Mouse (Mus musculus): ENCODE data around the gene Pla2g4b. TPM values are rescaled to one million over a fixed set of nuclear protein-coding genes. Genes with fewer than 3 reads are reported as not detected.

The Pla2g4b gene
- polyA plus RNA-seq, 1 experiment from 2014 or later = 4.6 TPM

DNA sequence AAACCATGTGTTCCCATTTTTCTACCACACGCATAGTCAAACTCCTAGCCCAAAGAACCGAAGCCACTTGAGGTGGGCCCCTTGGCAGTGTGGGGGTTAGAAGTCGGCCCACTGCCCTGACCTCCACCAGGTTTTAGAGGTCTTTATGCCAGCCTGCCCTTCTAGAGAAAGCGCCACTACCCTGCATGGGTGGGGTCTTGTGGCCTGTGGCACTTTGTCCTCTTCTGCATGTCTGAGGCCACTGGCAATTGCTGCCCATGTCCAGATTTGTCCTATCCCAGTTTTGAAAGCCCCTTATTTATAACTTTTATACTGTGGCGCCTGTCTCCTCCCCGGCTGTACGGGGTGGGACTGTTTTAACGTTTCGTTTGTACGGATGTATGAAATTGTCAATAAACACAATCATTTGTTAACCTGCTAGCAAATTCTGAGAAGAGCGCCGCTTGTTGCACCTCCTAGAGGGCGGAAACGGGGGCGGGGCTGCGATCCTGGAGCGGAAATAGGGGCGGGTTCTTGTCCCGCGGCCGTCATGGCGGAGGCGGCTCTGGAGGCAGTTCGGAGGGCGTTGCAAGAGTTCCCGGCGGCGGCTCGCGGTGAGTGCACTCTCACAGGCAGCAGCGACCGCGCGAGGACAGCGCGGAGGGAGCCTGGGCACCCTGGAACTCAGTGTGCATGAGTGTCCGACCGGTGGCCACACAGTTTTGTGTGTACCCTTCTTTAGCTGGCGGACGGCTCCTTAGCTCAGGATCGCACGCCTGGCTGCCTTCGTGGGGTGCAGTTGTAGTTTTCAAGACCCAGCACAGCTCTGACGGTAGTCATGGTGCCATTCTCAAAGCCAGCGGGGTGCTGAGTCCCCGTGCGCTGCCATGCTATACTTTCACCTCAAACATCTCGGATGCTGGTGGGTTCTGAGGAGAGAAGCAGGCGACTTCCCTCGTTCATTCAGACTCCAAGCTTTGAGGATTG lies 6.0 kb upstream of the Pla2g4b start, which contains the start of the genes Jmjd7 and Gm28042:
Gene Jmjd7, plus strand, starts transcription at position 500 of the 966 bp plus-strand sequence.
Gene Gm28042, plus strand, starts transcription at position 510 of the 966 bp plus-strand sequence.
- 5% methylated on average over 50 of the region's 50 CpGs for WGBS
- Histone ChIP-seq H3K36me3 (replicated peaks) (peaks cover 27% of the 10 kb centered on the region), H3K4me3 (peak within 1 kb of the TSS; percentile 64)

DNA sequence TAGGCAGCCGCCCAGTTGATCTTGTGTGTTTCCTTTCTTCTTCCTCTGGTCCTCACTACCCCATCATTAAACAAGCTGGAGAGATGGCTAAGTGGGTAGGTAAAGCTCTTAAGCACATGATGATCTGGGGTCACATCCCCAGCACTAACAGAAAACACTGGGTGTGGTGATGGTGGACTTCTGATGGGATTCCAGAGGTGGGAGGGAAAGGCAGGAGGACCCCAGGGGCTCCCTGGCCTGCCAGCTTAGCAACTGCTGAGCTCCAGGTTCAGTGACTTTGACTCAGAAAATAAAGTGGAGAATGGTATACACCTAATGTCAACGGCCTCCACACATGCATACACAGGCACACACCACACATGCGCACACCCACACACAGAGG lies 5.3 kb upstream of the Pla2g4b start:
- peak; percentile 37 for ATAC-seq (replicated peaks)
- 55% methylated on average over 3 of the region's 3 CpGs for WGBS
- Histone ChIP-seq H3K4me1 (peaks cover 21% of the 10 kb centered on the region), H3K9ac (peak overlapping the region; percentile 71), H3K36me3 (replicated peaks) (peaks cover 21% of the 10 kb centered on the region), H3K4me3 (peak overlapping the region; percentile 64), H3K4me2 (peak overlapping the region; percentile 74), H3K27ac (peak overlapping the region; percentile 88), H3K27me3 (replicated peaks) (no peaks in the 10 kb centered on the region), H3K9me3 (no peaks in the 10 kb centered on the region)

More for the DNA sequence above, 6.0 kb upstream of the Pla2g4b start, which contains the start of the genes Jmjd7 and Gm28042:
- peak; percentile 91 for ATAC-seq (replicated peaks)
- H3K27me3 ChIP-seq (replicated peaks) = no peaks in the 10 kb centered on the region
- peaks cover 21% of the 10 kb centered on the region for H3K4me1 ChIP-seq
- H3K4me2 ChIP-seq = peak within 1 kb of the TSS; percentile 74
- H3K27ac ChIP-seq = peak within 1 kb of the TSS; percentile 88
- H3K9me3 ChIP-seq = no peaks in the 10 kb centered on the region
- peak within 1 kb of the TSS; percentile 71 for H3K9ac ChIP-seq

DNA sequence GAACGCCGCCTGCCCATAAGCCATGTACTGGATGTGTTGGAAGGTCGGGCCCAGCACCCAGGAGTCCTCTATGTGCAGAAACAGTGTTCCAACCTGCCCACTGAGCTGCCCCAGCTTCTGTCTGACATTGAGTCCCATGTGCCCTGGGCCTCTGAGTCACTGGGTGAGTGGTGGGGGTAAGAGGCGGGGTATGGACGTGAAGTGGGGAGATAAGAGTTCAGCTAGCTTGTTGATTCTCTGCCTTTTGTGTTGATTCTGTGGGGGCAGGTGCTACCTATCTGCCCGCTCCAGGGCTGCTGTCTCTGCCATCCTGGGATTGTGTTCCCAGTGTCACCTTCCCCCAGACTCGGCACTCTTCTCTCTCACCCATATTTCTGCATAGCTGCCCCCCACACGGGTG lies 2.8 kb upstream of the Pla2g4b start:
- Histone ChIP-seq H3K9ac (no peak overlapping the region), H3K9me3 (no peaks in the 10 kb centered on the region), H3K27ac (no peak overlapping the region), H3K4me1 (peaks cover 21% of the 10 kb centered on the region), H3K4me3 (no peak overlapping the region), H3K36me3 (replicated peaks) (0 out of 2 replicates have a peak, but pooled peaks cover 5% of the 10 kb centered on the region), H3K4me2 (no peak overlapping the region), H3K27me3 (replicated peaks) (no peaks in the 10 kb centered on the region)
- 92% methylated on average over 8 of the region's 8 CpGs for WGBS
- no peak for ATAC-seq (replicated peaks)

DNA sequence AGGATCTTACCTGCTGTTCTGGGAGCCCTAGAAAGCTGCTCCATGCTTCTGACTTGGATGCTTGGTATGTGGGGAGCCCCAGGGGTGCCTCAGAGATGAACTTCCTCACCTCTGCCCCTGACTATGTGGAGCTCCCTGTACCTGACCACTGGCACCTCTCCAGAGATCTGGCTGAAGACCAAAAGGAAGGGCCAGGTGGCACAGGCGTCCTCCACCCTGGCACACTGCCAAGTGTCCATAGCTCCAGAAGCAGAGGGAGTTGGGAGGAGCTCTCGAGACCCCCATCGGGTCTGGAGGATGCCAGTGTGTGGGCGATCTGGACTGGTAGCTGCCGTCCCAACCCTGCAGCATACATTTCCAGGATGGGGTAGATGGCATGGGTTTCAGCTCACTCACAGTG lies 509 bp downstream of the Pla2g4b start:
- no peak for ATAC-seq (replicated peaks)
- H3K9ac ChIP-seq = no peak overlapping the region
- H3K27ac ChIP-seq = no peak overlapping the region
- H3K4me2 ChIP-seq = no peak overlapping the region
- no peak overlapping the region for H3K4me3 ChIP-seq
- H3K9me3 ChIP-seq = no peaks in the 10 kb centered on the region
- no peaks in the 10 kb centered on the region for H3K27me3 ChIP-seq (replicated peaks)
- peaks cover 4% of the 10 kb centered on the region for H3K4me1 ChIP-seq
- H3K36me3 ChIP-seq (replicated peaks) = peaks cover 4% of the 10 kb centered on the region; the same call in 1 of the 2 replicates
- WGBS = 75% methylated on average over 5 of the region's 5 CpGs

DNA sequence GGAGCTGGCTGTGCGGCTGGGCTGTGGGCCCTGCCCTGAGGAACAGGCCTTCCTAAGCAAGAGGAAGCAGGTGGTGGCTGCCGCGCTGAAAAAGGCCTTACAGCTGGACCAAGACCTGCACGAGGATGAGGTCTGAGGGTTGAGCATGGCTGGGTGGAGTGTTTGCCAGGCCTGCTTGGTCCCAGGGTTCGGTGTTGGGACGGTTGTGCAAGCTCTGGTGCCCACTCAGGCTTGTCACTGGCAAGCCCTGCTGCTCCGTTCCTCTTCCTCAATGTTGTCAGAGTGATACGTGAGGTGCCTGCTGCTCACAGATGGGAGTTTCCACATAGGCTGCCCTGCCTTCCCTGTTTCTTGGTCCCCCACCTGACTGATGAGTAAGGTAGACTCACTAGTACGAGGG lies 4.5 kb downstream of the Pla2g4b start:
- H3K27ac ChIP-seq = no peak overlapping the region
- H3K9ac ChIP-seq = no peak overlapping the region
- peaks cover 27% of the 10 kb centered on the region; the same call in 1 of the 2 replicates for H3K36me3 ChIP-seq (replicated peaks)
- no peaks in the 10 kb centered on the region for H3K4me1 ChIP-seq
- 92% methylated on average over 9 of the region's 9 CpGs for WGBS
- H3K4me3 ChIP-seq = no peak overlapping the region
- ATAC-seq (replicated peaks) = no peak
- no peak overlapping the region for H3K4me2 ChIP-seq
- no peaks in the 10 kb centered on the region for H3K27me3 ChIP-seq (replicated peaks)
- no peaks in the 10 kb centered on the region for H3K9me3 ChIP-seq

DNA sequence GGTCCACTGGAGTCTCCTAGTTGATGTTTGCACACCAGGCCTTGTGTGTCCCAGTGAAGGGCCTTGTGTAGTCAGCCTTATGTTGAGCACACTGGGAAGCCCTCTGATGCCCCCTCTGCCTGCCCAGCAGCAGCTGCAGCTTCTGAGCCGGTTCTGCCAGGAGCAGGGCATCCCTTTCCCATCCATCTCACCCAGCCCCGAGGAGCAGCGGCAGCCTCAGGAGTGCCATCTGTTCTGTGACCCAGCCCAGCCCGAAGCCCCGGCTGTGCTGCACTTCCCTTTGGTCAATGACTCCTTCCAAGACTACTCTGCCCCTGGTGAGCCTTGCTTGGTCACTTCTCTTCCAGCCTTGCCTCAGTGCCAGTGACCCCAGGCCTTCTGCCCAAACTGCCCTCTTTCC lies 7.8 kb downstream of the Pla2g4b start:
- Histone ChIP-seq H3K4me2 (no peak overlapping the region), H3K9me3 (no peaks in the 10 kb centered on the region), H3K4me1 (no peaks in the 10 kb centered on the region), H3K4me3 (no peak overlapping the region), H3K27me3 (replicated peaks) (no peaks in the 10 kb centered on the region), H3K36me3 (replicated peaks) (peaks cover 27% of the 10 kb centered on the region; the same call in 1 of the 2 replicates), H3K9ac (no peak overlapping the region), H3K27ac (no peak overlapping the region)
- WGBS = 86% methylated on average over 5 of the region's 5 CpGs
- ATAC-seq (replicated peaks) = no peak

DNA sequence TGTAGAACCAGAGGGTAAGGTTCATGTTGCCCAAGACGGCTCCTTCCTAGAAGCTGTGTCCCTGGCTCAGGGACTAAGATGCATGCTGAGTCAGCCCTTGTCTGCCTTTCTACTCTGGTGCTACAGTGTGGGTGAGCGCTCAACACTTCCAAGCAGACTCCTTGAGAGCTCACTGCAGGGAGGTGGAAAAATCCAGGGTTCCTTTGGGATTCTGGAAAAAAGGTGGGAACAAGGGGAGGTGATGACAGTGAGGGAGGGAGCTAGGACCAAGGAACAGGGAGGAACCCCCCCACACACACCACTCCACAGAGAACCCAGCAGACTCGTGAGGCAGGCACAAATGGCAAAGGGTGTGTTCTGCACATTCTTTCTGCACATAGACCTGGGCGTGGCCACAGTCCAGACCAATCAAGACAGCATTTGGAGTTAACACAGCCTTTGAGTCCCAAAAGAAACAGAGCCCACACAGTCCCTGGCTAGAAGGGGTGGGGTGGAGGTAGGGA lies 10.9 kb downstream of the Pla2g4b start:
- H3K9ac ChIP-seq = no peak overlapping the region
- H3K27me3 ChIP-seq (replicated peaks) = no peaks in the 10 kb centered on the region
- peaks cover 24% of the 10 kb centered on the region; the same call in 1 of the 2 replicates for H3K36me3 ChIP-seq (replicated peaks)
- no peak for ATAC-seq (replicated peaks)
- H3K9me3 ChIP-seq = no peaks in the 10 kb centered on the region
- no peak overlapping the region for H3K4me3 ChIP-seq
- H3K27ac ChIP-seq = no peak overlapping the region
- H3K4me2 ChIP-seq = no peak overlapping the region
- WGBS = 64% methylated on average over 4 of the region's 4 CpGs
- no peaks in the 10 kb centered on the region for H3K4me1 ChIP-seq

DNA sequence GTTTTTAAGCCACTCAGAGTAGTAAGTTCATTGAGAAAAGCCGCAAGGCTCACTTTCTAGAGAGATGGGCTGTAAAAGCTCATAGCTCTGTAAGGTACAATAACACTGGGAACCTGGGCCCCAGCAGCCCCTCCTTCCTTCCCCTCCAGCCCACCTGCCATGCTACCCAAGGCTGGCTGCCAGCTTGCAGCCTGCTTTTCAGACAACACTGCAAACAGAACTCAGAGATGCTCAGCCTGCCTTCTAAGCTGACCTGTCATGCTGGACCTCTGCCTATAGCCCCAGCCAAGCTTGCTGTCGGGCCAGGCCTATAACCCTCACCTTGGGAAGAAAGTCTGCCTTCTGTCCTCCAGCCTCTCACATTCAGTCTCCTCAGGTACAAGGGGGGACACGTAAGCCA lies 11.5 kb downstream of the Pla2g4b start:
- 77% methylated on average over 3 of the region's 3 CpGs for WGBS
- Histone ChIP-seq H3K36me3 (replicated peaks) (peaks cover 24% of the 10 kb centered on the region; the same call in 1 of the 2 replicates), H3K9me3 (no peaks in the 10 kb centered on the region), H3K27me3 (replicated peaks) (no peaks in the 10 kb centered on the region), H3K4me1 (no peaks in the 10 kb centered on the region), H3K9ac (no peak overlapping the region), H3K4me2 (no peak overlapping the region), H3K27ac (no peak overlapping the region), H3K4me3 (no peak overlapping the region)
- no peak for ATAC-seq (replicated peaks)

DNA sequence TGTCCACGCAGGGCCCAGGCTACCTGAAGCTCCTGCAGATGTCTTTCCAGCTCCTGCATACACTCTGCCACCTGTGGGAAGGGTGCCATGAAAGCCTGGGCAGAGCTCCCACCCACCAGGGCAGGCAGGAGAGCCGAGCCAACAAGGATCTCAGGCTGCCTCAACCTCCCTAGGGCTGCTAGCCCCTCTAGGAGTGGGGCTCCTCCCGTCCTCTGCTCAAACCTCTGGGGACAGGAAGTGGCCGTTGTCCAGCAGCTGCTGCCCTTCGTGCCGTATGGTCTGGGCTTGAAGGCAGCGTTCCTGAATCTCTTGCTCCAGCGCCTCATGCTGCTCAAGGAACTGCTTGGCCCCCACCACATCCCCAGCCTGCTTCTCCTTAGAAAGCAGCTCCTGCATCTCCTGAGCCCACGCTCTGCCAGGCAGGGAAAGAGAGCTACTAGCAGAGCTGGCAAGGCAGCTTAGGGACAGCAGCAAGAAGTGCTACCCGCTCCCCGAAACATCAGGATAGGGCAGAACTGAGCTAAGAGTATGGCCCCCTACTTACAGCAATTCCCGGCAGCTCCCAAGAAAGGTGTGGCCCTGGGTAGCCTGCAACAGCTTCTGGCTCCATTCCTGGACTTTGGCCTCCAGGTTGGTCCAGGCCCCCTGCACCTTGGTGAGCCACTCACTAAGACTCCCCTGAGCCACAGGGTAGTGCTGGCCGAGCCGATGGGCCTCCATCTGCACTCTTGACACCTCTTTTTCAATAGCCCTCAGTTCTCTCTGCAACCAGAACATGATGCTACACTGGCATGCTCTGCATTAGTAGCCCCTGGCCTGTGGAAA lies 13.5 kb downstream of the Pla2g4b start:
- no peaks in the 10 kb centered on the region for H3K27me3 ChIP-seq (replicated peaks)
- H3K4me3 ChIP-seq = no peak overlapping the region
- peaks cover 9% of the 10 kb centered on the region; the same call in 1 of the 2 replicates for H3K36me3 ChIP-seq (replicated peaks)
- H3K4me2 ChIP-seq = no peak overlapping the region
- no peaks in the 10 kb centered on the region for H3K4me1 ChIP-seq
- no peak for ATAC-seq (replicated peaks)
- H3K9me3 ChIP-seq = no peaks in the 10 kb centered on the region
- no peak overlapping the region for H3K9ac ChIP-seq
- no peak overlapping the region for H3K27ac ChIP-seq
- 68% methylated on average over 14 of the region's 14 CpGs for WGBS

DNA sequence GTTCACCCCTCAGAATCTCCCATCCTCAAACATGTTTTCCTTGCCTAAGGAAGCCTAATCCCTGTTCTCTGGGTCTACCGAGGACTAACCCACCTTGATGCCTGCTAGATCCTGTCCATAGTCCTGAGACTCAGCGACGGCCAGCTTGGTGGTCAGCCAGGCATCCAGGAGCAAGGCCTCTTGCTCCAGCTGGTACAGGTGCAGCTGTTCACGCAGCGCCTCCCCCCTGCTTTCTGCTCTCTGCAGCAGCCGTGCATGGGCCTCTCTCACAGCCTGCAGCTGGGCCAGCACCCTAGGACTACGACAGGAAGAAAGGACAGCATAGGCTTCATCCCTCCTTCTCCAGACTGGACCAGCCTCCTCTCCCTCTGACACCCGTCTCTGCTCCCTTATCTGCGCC lies 15.0 kb downstream of the Pla2g4b start:
- WGBS = 77% methylated on average over 9 of the region's 9 CpGs
- Histone ChIP-seq H3K4me3 (no peak overlapping the region), H3K36me3 (replicated peaks) (no peaks in the 10 kb centered on the region), H3K9ac (no peak overlapping the region), H3K4me1 (no peaks in the 10 kb centered on the region), H3K4me2 (no peak overlapping the region), H3K27ac (no peak overlapping the region), H3K9me3 (no peaks in the 10 kb centered on the region), H3K27me3 (replicated peaks) (no peaks in the 10 kb centered on the region)
- no peak for ATAC-seq (replicated peaks)

DNA sequence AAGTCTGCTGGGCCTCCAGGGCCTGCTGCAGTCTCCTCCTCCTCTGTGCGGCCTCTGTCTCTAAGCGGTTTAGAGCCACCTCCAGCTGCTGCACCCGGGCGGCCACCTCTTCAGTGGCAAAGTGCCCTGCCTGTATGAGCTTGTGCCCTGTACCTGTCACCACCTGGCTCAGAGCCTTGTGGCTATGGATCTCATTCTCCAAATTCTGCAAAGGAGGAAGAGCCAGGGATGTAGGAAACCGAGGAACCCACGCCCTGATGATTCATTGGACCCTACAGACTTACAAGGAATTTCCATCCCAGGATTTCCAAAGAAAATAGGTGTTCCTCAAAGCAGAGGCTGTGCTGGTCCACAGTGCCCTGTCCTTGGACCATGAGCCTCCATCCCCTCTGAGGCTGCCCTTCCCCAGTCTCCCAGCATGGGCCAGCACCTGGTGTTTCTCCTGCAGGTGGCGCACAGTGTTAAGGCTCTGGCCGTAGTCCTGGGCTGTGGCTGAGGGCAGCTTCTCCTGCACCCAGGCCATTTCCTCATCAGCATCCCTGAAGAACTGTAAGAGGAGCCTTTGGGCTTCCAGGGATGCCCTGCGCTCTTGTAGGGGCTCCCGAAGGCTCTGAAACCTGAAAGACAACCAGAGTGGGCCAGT lies 16.5 kb downstream of the Pla2g4b start:
- H3K9me3 ChIP-seq = no peaks in the 10 kb centered on the region
- no peaks in the 10 kb centered on the region for H3K36me3 ChIP-seq (replicated peaks)
- H3K9ac ChIP-seq = no peak overlapping the region
- 66% methylated on average over 10 of the region's 10 CpGs for WGBS
- H3K4me2 ChIP-seq = no peak overlapping the region
- no peak overlapping the region for H3K4me3 ChIP-seq
- no peaks in the 10 kb centered on the region for H3K27me3 ChIP-seq (replicated peaks)
- no peaks in the 10 kb centered on the region for H3K4me1 ChIP-seq
- no peak for ATAC-seq (replicated peaks)
- H3K27ac ChIP-seq = no peak overlapping the region
